8 mouse cellular contexts compared by ENCODE assay signal in genomic region chr10:99286787-99287186, GRCm38 (mm10). TPM values are rescaled to one million over a fixed set of nuclear protein-coding genes. Genes with fewer than 3 reads are reported as not detected.
A peak's percentile ranks its signal among the peaks of the same experiment; 100 is the strongest.
DNase-seq lines count a peak whose midpoint lies in the region; ATAC-seq and TF ChIP-seq lines count a peak whose summit lies in the region.

No protein-coding gene starts in this region.

- H3K36me3 ChIP-seq in embryonic facial prominence, embryonic 10.5 days (replicated peaks) = no peaks in the 10 kb centered on the region
- no peaks in the 10 kb centered on the region for H3K36me3 ChIP-seq in hindbrain, embryonic 14.5 days (replicated peaks; ENCODE audit: control insufficient read depth, insufficient read depth)
- H3K36me3 ChIP-seq in midbrain, embryonic 10.5 days = no peaks in the 10 kb centered on the region

- peak overlapping the region; percentile 42 for H3K4me2 ChIP-seq in hindbrain, embryonic 14.5 days (replicated peaks)

- TF ChIP-seq CTCF in gastrocnemius, adult 2 months (IDR thresholded peaks at IDR 0.05) = no peak

- peak overlapping the region; percentile 33; the same call in 1 of the 2 replicates for H3K4me3 ChIP-seq in embryonic facial prominence, embryonic 10.5 days
- H3K4me3 ChIP-seq in hindbrain, embryonic 14.5 days (replicated peaks; ENCODE audit: low read length) = no peak overlapping the region; the same call in 1 of the 2 replicates
- H3K4me3 ChIP-seq in midbrain, embryonic 10.5 days = peak overlapping the region; percentile 11; the same call in 1 of the 2 replicates
- no peak overlapping the region for H3K4me3 ChIP-seq in gastrocnemius, adult 2 months

- no peaks in the 10 kb centered on the region for H3K27me3 ChIP-seq in embryonic facial prominence, embryonic 10.5 days (replicated peaks; ENCODE audit: low read depth, poor library complexity, severe bottlenecking)
- H3K27me3 ChIP-seq in hindbrain, embryonic 14.5 days (ENCODE audit: control insufficient read depth, insufficient read depth, low read length) = no peaks in the 10 kb centered on the region
- peaks cover 27% of the 10 kb centered on the region for H3K27me3 ChIP-seq in midbrain, embryonic 10.5 days (ENCODE audit: low read depth, poor library complexity, severe bottlenecking)

- ATAC-seq in hindbrain, embryonic 14.5 days (ENCODE audit: low FRiP score) = no peak

- H3K4me1 ChIP-seq in embryonic facial prominence, embryonic 10.5 days = peaks cover 64% of the 10 kb centered on the region
- no peaks in the 10 kb centered on the region for H3K4me1 ChIP-seq in hindbrain, embryonic 14.5 days (replicated peaks; ENCODE audit: control insufficient read depth, insufficient read depth, low read length)
- H3K4me1 ChIP-seq in midbrain, embryonic 10.5 days = peaks cover 34% of the 10 kb centered on the region

- intact Hi-C loops in gastrocnemius, adult 2 months (cut with DNase I) = loop anchor here (5.0 kb wide), 1 partner anchor 46 kb away; no protein-coding TSS in a partner anchor

- H3K9me3 ChIP-seq in embryonic facial prominence, embryonic 10.5 days = no peaks in the 10 kb centered on the region
- no peaks in the 10 kb centered on the region for H3K9me3 ChIP-seq in hindbrain, embryonic 14.5 days (ENCODE audit: control insufficient read depth, low read length)
- no peaks in the 10 kb centered on the region for H3K9me3 ChIP-seq in midbrain, embryonic 10.5 days (replicated peaks)

- no peak overlapping the region for H3K9ac ChIP-seq in hindbrain, embryonic 14.5 days

- 11% methylated on average over 17 of the region's 17 CpGs for WGBS in embryonic facial prominence, embryonic 10.5 days
- 11% methylated on average over 17 of the region's 17 CpGs for WGBS in hindbrain, embryonic 14.5 days
- 12% methylated on average over 17 of the region's 17 CpGs for WGBS in midbrain, embryonic 10.5 days

- peak overlapping the region; percentile 65; the same call in 1 of the 2 replicates for H3K27ac ChIP-seq in embryonic facial prominence, embryonic 10.5 days (replicated peaks)
- no peak overlapping the region for H3K27ac ChIP-seq in hindbrain, embryonic 14.5 days
- peak overlapping the region; percentile 33; the same call in 1 of the 2 replicates for H3K27ac ChIP-seq in midbrain, embryonic 10.5 days (replicated peaks)
- H3K27ac ChIP-seq in gastrocnemius, adult 2 months = no peak overlapping the region

- peak; percentile 38 for DNase-seq in ovary, adult 18-20 months (ENCODE audit: low spot score)
- no peak for DNase-seq in ovary, postnatal 10 days (ENCODE audit: low spot score)
- DNase-seq in embryonic facial prominence, embryonic 10.5 days (ENCODE audit: low spot score) = peak; percentile 26
- no peak for DNase-seq in hindbrain, embryonic 14.5 days (ENCODE audit: low spot score)
- DNase-seq in midbrain, embryonic 10.5 days (ENCODE audit: low spot score) = peak; percentile 43
- no peak for DNase-seq in layer of hippocampus, postnatal 14 days (ENCODE audit: low spot score in 2 of 2)
- no peak for DNase-seq in layer of hippocampus, adult 11-12 months (ENCODE audit: low spot score)
- no peak for DNase-seq in gastrocnemius, adult 2 months

RNA-seq across cellular contexts. Expression of gene Dusp6, which starts 23.8 kb away (rescaled TPM):
- 122 and 131 TPM in 2 replicates for polyA plus RNA-seq in embryonic facial prominence, embryonic 10.5 days (2016; fragmentation: Nextera tagmentation; extraction: Ambion mirVana)
- 28.4 and 33.0 TPM in 2 replicates for polyA plus RNA-seq in hindbrain, embryonic 14.5 days (2014; fragmentation: Nextera tagmentation; extraction: Ambion mirVana)
- 52.1 and 66.0 TPM in 2 replicates for polyA plus RNA-seq in midbrain, embryonic 10.5 days (2016; fragmentation: Nextera tagmentation; extraction: Ambion mirVana)
- 10 to 100 TPM; 75.7 to 83.9 TPM for total RNA-seq in layer of hippocampus, postnatal 14 days (2021)
- 10 to 100 TPM; 12.8 TPM for total RNA-seq in gastrocnemius, adult 2 months (2021)

Comparison
In these comparisons a context has a peak if more than half of its experiments do, and no peak if none do; other contexts are left out.
1. DNase-seq: peak in ovary, adult 18-20 months (single experiment), embryonic facial prominence, embryonic 10.5 days (single experiment) and midbrain, embryonic 10.5 days (single experiment); none in ovary, postnatal 10 days (single experiment), hindbrain, embryonic 14.5 days (single experiment), layer of hippocampus, postnatal 14 days (0 of 2), layer of hippocampus, adult 11-12 months (single experiment) and gastrocnemius, adult 2 months (single experiment).
2. H3K27ac ChIP-seq: peak in embryonic facial prominence, embryonic 10.5 days (single experiment) and midbrain, embryonic 10.5 days (single experiment); none in hindbrain, embryonic 14.5 days (single experiment) and gastrocnemius, adult 2 months (single experiment).
3. H3K4me3 ChIP-seq: peak in embryonic facial prominence, embryonic 10.5 days (single experiment) and midbrain, embryonic 10.5 days (single experiment); none in hindbrain, embryonic 14.5 days (single experiment) and gastrocnemius, adult 2 months (single experiment).